Mouse (Mus musculus): Measurements from ENCODE around the gene Rbpms2. TPM values are rescaled to one million over a fixed set of nuclear protein-coding genes. Genes with fewer than 3 reads are reported as not detected.

Rbpms2 gene
- total RNA-seq, 2 experiments from 2014 or later = 1.8 to 2.9 TPM

DNA sequence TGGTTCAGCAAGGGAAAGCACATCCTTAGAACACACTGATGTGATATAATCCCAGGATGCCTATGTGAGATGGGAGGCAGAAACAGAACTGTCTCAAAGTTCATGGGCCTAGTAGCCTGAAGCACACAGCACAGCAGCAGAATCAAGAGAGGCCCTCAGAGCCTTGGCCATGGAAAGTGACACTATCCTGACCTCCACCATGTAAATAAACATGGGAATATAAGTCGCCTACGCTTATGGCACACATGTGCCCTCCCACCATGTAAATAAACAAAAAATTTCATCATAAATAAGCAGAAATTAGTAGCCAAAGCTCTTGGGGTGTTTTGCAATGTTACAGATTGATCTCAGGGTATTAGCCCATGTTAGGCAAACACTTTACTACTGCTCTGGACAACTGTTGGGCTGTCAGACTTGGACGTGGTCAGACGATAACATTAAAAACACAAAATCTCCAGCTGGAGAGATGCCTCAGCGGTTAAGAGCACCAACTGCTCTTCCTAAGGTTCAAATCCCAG lies 17.4 kb upstream of the Rbpms2 start:
- no peak for DNase-seq (ENCODE audit: low spot score in 2 of 2)
- intact Hi-C loops (cut with DNase I) = no loop called here

DNA sequence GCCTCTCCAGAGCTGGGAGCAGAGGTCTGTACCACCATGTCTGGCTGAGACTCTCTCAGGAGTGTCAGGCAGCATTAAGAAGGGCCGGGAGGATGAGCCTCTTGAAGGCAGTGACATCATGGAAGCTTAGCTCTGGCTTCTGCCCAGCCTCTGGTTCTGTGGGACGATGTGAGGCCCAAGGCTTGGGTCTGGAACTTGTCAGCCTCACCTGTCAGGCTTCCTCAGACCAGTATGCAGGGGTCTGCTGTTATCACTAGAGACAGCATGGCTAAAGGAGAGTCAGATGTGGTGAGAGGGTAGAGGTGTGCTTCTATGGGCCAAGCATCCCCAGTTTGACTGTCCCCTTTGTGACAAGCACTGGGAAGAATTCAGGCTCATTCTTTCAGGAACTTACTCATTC lies 16.4 kb upstream of the Rbpms2 start:
- intact Hi-C loops (cut with DNase I) = no loop called here

DNA sequence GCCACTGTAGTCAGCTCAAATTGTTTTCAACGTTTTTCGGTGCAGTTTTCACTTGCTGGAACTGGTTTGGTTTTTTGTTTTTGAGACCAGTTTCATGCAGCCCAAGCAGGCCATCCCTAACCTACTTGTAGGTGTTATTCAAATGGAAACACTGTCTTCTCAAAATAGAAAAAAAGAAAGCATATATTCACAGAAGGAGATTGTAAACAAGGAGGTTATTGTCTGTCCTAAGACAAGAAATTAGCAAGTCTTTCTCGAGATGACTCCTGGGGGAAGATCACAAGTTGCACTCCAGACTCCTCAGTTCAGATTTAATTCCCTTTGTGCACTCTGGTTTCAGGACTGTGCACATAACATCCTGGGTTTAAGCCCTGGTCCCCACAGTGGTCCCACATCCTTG lies 10.1 kb upstream of the Rbpms2 start:
- DNase-seq (ENCODE audit: low spot score in 2 of 2) = no peak
- intact Hi-C loops (cut with DNase I) = no loop called here

More for the DNA sequence above, 16.4 kb upstream of the Rbpms2 start:
- DNase-seq (ENCODE audit: low spot score in 2 of 2) = no peak

DNA sequence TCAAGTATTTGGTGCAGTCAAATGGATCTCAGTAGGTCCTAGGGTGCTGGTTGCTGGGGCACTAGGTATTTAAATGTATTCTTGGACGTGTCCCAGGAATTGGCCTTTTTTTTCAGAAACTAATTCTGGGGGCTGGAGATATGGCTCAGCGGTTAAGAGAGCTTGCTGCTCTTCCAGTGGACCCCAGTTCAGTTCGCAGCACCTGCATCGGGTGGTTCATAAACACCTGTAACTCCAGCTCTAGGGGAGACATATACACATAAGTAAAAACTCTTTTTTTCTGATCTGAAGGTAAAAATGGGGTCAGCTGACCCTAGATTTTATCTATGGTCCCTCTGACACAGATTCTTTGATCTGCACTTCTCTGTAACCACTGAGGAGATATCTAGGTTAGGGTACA lies 8.3 kb upstream of the Rbpms2 start:
- DNase-seq (ENCODE audit: low spot score in 2 of 2) = no peak
- intact Hi-C loops (cut with DNase I) = loop anchor here (5.0 kb wide), 1 partner anchor 36 kb away; no protein-coding TSS in a partner anchor

DNA sequence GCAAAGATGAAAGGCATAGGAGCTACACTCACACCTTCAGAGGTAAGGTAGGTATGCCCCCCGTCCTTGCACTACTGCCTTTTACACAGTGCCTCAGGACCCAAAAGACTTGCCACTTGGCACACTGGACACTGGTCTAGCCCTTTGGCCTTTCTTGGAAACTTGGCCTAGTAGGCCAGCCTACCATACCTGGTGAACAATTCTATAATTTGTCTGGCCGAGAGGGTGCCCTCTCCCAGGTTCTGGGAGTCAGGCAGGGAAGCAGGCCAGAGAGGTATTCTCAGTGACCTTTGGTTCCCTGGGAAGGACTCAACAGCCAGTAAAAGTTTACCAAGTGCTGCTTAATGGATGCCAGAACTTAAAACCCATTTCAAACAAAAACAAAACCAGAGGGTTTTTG lies 7.8 kb upstream of the Rbpms2 start:
- DNase-seq (ENCODE audit: low spot score in 2 of 2) = no peak
- intact Hi-C loops (cut with DNase I) = loop anchor here (5.0 kb wide), 1 partner anchor 36 kb away; no protein-coding TSS in a partner anchor

DNA sequence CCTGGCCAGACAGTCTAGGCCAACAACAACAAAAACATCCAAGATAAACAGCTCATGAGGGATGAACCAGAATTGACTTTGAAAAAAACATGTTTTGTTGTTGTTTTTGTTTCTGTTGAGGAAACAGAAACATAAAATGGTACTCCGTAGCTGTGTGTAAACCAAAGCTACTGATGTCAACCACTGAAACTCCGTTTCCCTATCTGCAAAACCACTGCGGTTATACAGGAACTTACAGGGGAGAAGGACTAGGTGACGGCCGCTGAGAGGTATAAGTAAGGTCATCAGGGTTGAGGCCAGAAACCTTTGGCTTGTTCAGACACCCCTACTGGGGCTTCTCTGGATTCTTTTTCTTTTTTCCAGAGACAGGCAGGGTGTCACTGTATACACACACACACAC lies 6.6 kb upstream of the Rbpms2 start:
- intact Hi-C loops (cut with DNase I) = loop anchor here (5.0 kb wide), 1 partner anchor 34 kb away; no protein-coding TSS in a partner anchor
- no peak for DNase-seq (ENCODE audit: low spot score in 2 of 2)

DNA sequence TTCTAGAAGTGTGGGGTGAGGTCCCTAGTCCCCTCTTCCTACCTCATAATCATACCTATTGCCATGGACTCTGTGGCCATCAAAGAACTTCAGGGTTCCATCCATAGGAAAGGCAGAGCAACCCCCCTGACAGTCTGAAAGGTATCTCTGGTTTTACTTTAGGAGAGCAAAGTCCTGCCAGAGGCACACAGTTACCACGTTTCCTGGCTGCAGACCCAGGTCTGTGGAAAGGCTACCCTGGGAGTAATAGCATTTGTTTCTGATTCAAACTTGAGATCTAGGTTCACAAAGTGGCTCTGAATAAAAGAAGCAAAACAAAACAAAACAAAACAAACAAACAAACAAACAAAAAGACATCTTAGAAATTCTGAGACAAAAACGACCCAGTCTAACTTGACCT lies 5.2 kb upstream of the Rbpms2 start:
- intact Hi-C loops (cut with DNase I) = loop anchor here (5.0 kb wide), 1 partner anchor 33 kb away; no protein-coding TSS in a partner anchor
- DNase-seq (ENCODE audit: low spot score in 2 of 2) = no peak

DNA sequence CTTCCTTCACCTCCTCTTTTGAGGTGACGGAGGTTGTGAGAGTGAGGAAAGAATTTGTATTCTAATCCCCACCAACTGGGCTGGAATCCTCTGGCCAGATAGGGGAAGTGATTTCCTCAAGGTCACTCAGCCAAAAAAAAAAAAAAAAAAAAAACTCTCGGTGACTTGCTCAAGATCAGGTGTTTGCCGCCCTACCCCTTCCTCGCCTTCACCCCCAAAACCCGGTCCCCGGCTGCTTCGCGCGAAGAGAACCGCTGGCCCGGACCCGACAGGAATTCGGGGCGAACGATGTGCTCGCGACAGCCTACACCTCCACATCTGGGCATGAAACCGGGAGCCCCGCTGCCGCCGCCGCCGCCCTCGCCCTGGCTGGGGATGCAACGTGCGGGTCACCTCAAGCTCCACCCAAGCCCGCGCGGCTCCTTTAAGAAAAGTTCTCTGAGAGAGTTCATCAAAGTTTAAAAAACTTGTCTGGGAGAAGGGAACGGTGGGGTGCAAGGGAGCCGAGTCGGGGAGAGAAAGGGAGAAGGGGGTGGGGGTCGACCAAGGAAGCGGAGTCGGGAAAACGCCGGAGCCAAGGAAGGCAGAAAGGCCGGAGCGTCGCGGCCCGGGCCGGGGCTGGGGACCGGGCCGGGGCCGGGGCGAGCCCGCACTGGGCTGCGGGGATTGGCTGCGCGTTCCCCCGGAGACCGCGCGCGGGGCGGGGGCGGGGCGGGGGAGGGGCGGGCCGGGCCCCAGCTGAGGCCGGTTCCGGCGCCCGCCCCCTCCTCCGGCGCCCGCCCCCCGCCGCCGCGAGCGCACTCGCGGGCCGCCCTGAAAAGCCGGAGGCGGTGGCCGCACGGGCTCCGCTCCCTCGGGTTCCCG lies 551 bp downstream of the Rbpms2 start:
- no peak for DNase-seq (ENCODE audit: low spot score in 2 of 2)
- intact Hi-C loops (cut with DNase I) = loop anchor here (1.0 kb wide), 1 partner anchor 17 kb away; no protein-coding TSS in a partner anchor

DNA sequence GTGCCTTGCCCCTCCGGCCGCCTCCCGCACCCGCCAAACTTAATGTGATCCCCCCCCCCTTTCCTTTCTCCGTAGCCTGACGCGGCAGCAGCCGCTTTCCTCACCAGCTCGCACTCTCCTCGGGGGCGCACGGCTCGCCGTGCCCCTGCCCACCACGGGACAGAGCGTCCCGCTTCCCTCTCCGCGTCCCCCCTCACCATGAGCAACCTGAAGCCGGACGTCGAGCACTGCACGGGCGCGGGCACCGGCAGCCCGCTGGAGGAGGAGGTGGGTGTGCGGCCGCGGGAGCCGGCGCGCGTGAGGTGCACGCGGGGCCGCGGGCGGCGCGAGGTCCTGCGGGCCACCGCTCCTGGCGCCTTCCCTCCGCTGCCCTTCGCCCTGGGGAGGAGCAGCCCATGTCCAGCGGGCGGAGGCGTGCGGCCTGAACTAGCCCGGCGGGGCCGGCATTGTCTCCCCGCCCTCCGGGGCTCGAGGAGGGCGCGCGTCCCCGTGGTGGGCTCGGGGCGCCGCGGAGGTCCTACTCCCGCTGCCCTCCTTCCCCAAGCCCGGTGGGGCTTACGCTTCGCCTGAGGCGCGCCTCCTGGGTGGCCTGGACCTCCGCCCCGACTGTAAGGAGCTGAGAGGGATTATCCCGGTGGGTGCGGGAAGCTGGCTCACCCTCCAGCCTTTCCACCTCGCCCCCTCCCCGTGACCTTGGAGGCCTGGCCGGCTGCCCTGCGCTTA lies 1.3 kb downstream of the Rbpms2 start:
- intact Hi-C loops (cut with DNase I) = no loop called here
- DNase-seq (ENCODE audit: low spot score in 2 of 2) = no peak

DNA sequence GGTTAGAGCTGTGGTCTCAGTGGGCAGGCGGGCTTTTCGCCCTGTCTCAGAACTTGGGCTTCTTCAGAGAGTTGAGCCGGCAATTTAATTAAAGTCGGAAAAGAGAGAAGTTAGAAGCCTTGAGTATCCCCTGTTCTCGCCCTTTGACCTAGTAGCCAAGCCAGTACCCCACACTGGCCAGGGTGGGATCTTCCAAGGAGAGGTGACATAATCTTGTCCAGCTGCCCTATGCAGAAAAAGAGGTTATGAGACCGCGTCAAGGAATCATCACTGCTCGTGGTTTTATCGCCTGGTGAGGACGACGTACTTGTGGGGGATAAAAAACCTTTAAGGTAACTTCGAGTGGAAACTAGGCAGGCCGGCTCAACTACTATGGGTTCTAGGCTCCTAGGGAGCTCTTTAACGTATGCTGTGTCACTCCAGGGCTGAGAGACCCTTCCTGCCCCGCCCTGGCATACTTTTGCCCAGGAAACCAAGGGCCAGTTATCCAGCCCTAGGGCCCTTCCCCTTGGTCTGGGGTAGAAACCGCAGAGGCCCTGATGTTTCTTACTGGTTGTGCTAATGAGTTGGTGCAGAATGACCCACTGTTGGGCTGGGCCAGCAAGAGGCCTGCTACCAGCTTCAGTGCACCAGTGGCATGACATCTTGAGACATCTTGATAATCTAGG lies 2.0 kb downstream of the Rbpms2 start:
- intact Hi-C loops (cut with DNase I) = no loop called here
- DNase-seq (ENCODE audit: low spot score in 2 of 2) = no peak

DNA sequence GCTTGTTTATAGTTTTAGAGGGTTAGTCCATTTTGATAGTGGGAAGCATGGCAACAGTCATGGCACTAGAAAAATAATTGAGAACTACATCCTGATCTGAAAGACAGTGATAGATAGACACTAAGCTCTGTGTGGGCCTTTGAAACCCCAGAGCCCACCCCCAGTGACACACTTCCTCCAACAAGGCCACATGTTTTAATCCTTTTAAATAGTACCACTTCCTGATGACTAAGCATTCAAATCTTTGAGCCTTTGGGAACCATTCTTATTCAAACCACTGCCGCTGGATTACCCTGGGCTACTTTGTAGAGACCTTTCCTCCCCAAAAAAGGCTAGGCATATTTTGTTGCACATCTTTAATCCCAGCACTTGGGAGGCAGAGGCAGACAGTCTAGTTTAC lies 6.3 kb downstream of the Rbpms2 start:
- intact Hi-C loops (cut with DNase I) = no loop called here
- no peak for DNase-seq (ENCODE audit: low spot score in 2 of 2)

DNA sequence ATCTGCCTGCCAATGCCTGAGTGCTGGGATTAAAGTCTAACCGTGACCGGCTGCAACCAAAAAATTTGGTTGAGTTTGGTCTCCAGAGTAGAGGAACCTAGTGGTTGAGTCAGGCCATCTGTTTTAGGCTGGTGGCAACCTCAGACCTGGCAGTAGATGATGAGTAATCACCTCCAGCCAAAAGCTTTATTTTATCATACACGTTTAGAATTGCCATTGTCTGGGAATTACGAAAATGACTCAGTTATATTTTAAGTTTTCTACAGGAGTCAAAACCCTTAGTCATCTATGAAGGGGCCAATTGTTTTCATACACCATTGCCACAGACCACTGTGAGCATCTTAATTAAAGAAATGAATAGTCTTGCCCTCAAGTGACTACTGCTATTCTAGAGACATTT lies 7.5 kb downstream of the Rbpms2 start:
- DNase-seq (ENCODE audit: low spot score in 2 of 2) = no peak
- intact Hi-C loops (cut with DNase I) = no loop called here

DNA sequence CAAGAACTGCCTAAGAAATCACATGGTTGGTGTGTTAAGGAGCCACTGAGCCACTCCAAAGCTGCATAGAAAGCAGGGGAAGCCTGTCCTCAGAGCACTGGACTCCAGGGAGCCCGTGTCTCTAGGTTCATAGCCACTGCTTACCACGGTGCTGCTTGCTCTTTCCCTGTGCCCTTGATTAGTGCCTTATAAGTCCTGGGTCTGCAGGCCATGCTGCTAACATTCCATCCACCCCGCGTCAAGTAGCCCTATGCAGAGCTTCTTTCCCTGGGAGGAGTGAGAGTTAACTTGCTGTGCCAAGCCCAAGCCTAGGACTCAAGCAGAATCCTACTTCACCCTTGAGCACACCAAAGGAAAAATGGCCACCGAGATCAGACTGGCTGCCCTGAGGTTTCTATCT lies 9.6 kb downstream of the Rbpms2 start:
- no peak for DNase-seq (ENCODE audit: low spot score in 2 of 2)
- intact Hi-C loops (cut with DNase I) = no loop called here

DNA sequence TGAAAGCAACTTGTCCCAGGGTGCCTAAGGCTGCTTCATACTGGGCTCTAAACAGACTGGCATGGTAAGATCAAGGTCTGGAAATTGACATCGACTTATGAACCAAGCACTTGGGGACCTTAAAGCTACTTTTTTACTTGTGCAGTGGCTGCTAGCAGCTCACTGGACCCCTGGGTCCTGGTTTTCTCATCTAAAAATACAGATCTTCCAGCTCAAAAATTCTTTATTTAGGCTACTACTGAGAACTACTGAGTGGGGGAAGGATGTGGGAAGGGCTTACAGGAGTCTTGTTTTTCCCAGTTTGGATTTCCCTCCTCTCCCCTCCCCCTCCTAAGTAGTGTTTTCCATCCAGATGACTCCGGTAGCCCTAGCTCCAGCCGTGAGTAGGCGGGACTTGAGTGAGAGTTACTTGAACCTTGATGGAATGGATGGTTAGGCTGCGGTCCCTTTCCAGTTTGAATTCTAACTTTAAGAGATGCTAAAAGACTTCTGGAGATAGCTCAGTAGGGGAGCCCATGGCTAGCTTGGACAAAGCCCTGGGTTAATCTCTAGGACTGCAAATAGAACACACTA lies 11.5 kb downstream of the Rbpms2 start:
- intact Hi-C loops (cut with DNase I) = no loop called here
- no peak for DNase-seq (ENCODE audit: low spot score in 2 of 2)

DNA sequence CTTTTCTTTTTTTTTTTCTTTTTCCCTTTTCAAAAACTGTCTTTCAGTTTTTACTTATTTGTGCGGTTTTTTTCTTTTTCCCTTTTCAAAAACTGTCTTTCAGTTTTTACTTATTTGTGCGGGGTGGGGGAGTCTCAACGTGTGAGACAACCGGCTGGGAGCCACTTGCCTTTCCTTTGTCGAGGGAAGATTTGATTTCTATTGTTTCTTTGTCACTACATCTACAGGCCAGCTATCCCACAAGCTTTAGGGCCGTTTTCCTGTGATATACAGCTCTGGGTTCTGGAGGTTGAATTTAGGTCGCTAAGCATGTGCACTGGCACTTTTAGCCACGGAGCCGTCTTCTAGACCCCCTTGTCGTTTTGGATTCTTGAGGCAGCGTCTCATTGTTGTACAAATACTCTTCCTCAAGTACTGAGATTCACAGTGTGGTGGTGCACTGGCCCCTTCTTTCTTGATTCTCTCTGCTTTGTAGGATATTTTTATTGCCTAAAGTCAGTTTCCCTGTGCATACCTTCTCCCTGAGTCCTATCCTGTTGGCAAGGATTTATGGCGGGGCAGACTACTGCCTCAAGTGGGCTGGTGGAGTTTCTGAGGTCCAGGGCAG lies 12.1 kb downstream of the Rbpms2 start:
- DNase-seq (ENCODE audit: low spot score in 2 of 2) = no peak
- intact Hi-C loops (cut with DNase I) = no loop called here

DNA sequence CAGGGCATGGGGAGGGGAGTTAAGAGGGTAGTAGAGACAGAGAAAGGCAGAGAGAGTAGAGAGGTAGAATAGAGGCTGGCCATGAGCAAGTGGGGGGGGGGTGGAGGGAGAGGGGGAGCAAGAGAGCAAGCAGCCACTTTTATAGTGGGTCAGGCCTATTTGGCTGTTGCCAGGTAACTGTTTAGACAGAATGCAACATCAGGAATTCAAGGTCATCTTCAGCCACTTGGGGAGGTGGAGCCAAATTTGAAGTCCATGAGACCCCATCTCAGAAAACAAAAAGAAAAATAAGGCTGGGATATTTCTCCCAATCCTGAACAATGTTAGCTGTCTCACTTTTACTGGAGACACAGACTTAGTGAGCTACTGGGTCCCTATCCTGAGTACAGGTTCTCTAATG lies 13.1 kb downstream of the Rbpms2 start:
- DNase-seq (ENCODE audit: low spot score in 2 of 2) = no peak
- intact Hi-C loops (cut with DNase I) = no loop called here

DNA sequence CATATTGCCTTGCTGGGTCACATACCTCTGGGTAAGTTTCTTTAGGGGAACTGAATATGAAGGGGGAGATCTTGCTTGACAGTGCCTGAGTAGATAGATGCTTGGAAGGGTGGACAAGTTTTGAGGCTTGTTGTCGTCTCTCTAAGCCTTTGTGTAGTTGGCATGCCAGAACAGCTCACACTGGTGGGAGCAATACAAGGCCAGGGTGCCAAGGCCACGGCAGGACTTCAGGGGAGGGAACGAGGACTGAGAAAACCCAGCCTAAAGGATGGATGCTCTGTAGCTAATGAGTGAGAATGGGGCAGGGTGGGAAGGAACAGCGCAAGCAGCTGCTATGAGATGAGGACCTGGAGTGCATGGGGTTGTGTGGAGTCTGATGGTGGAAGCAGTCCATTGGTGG lies 15.5 kb downstream of the Rbpms2 start:
- intact Hi-C loops (cut with DNase I) = loop anchor here (5.0 kb wide), 1 partner anchor 38 kb away; no protein-coding TSS in a partner anchor
- DNase-seq (ENCODE audit: low spot score in 2 of 2) = no peak

DNA sequence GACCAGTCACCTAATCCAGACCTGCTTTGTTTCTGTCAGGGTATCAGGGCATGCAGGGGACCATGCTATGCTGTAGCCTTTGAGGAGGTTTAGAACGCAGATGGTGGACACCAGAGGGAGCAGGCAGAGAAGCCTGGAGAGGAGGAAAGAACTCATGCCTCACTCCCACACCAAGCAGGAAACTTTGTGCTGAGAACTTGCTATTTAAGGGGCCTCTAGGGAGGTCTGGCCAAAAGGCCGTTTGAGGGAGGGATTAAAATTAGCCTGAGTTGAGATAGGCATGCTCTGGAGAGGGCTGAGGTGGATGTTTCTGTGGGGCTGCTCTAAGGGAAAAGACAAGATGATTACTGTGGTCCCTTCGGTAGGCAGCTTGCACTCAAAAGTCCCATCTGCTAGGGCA lies 16.5 kb downstream of the Rbpms2 start:
- intact Hi-C loops (cut with DNase I) = loop anchor here (5.0 kb wide), 1 partner anchor 39 kb away; no protein-coding TSS in a partner anchor
- no peak for DNase-seq (ENCODE audit: low spot score in 2 of 2)

DNA sequence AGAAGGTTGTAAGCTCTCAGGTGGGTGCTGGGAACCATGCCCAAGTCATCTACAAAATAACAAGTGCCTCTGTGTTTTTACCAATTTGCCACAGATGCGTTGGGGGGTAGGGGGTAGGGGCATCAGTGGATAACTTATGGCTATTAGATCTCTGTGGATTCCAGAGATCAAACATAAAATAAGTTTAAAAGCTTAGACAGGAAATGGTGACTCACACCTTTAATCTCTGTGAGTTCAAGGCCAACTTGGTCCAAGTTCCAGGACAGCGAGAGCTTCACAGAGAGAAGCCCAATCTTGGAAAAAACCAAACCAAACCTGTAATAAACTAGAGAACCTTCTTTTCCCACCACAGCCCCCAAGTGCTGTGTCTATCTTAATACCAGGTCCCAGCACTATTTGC lies 17.3 kb downstream of the Rbpms2 start:
- intact Hi-C loops (cut with DNase I) = loop anchor here (1.0 to 5.0 kb wide), 2 partner anchors 17 to 39 kb away; partner anchors contain the start of gene Rbpms2

More for the DNA sequence above, 17.3 kb downstream of the Rbpms2 start:
- DNase-seq (ENCODE audit: low spot score in 2 of 2) = no peak

All from left cerebral cortex, postnatal 36 days (tissue).